Mouse (Mus musculus): ENCODE measurements around the gene Rcor3. TPM values are rescaled to one million over a fixed set of nuclear protein-coding genes. Genes with fewer than 3 reads are reported as not detected.

The Rcor3 gene
- polyA plus RNA-seq, 1 experiment from 2014 or later, result 29.9 TPM

GRCm38 (mm10) chr1:192137291-192137925 lies 454 bp downstream of the Rcor3 start:
- ATAC-seq (replicated peaks; ENCODE audit: low FRiP score, low read depth), result peak; percentile 30
- Histone ChIP-seq H3K9me3 (replicated peaks; ENCODE audit: low read length) (no peaks in the 10 kb centered on the region), H3K27ac (peak overlapping the region; percentile 98), H3K27me3 (ENCODE audit: insufficient read depth, low read length) (no peaks in the 10 kb centered on the region), H3K4me3 (replicated peaks; ENCODE audit: low read depth, low read length) (peak overlapping the region; percentile 84), H3K36me3 (ENCODE audit: insufficient read depth, low read length) (0 out of 2 replicates have a peak, but pooled peaks cover 3% of the 10 kb centered on the region), H3K4me1 (replicated peaks; ENCODE audit: insufficient read depth, low read length) (peaks cover 11% of the 10 kb centered on the region; the same call in 1 of the 2 replicates), H3K4me2 (ENCODE audit: low read length) (peak overlapping the region; percentile 82), H3K9ac (ENCODE audit: low read depth, low read length) (peak overlapping the region; percentile 95)
- WGBS, result under 1% methylated on average over 45 of the region's 61 CpGs
- no peak for TF ChIP-seq CTCF (IDR thresholded peaks at IDR 0.05; ENCODE audit: low read depth)
- DNase-seq (ENCODE audit: low spot score), result peak; percentile 31

GRCm38 (mm10) chr1:192136561-192137290 lies 1.1 kb downstream of the Rcor3 start:
- Histone ChIP-seq H3K9me3 (replicated peaks; ENCODE audit: low read length) (no peaks in the 10 kb centered on the region), H3K27me3 (ENCODE audit: insufficient read depth, low read length) (no peaks in the 10 kb centered on the region), H3K4me2 (ENCODE audit: low read length) (peak overlapping the region; percentile 82), H3K4me3 (replicated peaks; ENCODE audit: low read depth, low read length) (peak overlapping the region; percentile 84), H3K27ac (peak overlapping the region; percentile 98), H3K36me3 (ENCODE audit: insufficient read depth, low read length) (0 out of 2 replicates have a peak, but pooled peaks cover 3% of the 10 kb centered on the region), H3K9ac (ENCODE audit: low read depth, low read length) (peak overlapping the region; percentile 95), H3K4me1 (replicated peaks; ENCODE audit: insufficient read depth, low read length) (peaks cover 11% of the 10 kb centered on the region; the same call in 1 of the 2 replicates)
- TF ChIP-seq CTCF (IDR thresholded peaks at IDR 0.05; ENCODE audit: low read depth), result no peak
- ATAC-seq (replicated peaks; ENCODE audit: low FRiP score, low read depth) (peak; percentile 86), DNase-seq (ENCODE audit: low spot score) (peak; percentile 94)
- WGBS, result under 1% methylated on average over 48 of the region's 55 CpGs

DNA sequence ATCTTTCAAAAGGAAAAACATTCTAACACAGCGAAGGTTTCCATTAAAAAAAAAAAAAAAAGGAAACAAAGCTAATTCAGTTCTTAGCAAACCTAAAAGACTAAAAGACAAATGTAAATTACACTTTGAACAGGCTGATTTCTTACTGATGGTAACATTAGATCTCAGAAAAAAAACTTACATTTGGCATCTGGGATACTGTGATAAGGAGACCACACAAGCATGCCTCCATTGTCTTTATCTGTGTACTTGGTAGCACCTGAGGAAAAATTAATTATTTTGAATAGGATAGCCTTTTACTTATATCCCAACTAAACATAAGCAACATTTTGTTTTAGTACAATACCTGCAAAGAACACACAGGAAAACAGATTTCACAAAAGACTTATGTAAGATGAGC lies 7.7 kb downstream of the Rcor3 start:
- TF ChIP-seq CTCF (IDR thresholded peaks at IDR 0.05; ENCODE audit: low read depth), result no peak
- ATAC-seq (replicated peaks; ENCODE audit: low FRiP score, low read depth) (no peak), DNase-seq (ENCODE audit: low spot score) (no peak)
- Histone ChIP-seq H3K4me1 (replicated peaks; ENCODE audit: insufficient read depth, low read length) (no peaks in the 10 kb centered on the region), H3K4me3 (replicated peaks; ENCODE audit: low read depth, low read length) (no peak overlapping the region), H3K27ac (no peak overlapping the region), H3K27me3 (ENCODE audit: insufficient read depth, low read length) (no peaks in the 10 kb centered on the region), H3K36me3 (ENCODE audit: insufficient read depth, low read length) (0 out of 2 replicates have a peak, but pooled peaks cover 12% of the 10 kb centered on the region), H3K4me2 (ENCODE audit: low read length) (no peak overlapping the region), H3K9ac (ENCODE audit: low read depth, low read length) (no peak overlapping the region), H3K9me3 (replicated peaks; ENCODE audit: low read length) (no peaks in the 10 kb centered on the region)
- WGBS, result 88% methylated on average over 1 of the region's 1 CpGs

DNA sequence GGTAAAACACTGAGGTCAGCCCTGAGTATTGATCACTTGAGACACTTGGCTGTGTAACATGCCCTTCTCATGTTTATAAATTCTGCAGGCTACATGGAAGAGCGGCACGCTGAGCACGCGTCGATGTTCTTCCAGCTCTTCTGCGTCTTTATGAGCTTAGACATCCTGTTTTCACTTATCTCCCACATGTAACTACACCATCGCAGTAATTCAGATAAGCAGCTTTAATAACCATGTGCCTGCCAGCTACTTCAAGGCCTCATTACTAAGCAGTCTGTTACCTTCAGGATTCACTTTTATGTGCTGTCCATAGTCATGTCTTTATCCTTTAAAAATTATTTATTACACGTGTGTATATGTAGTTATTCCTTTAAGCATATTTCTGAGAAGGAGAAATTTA lies 9.5 kb downstream of the Rcor3 start:
- no peak overlapping the region for H3K4me3 ChIP-seq (replicated peaks; ENCODE audit: low read depth, low read length)
- H3K9me3 ChIP-seq (replicated peaks; ENCODE audit: low read length), result no peaks in the 10 kb centered on the region
- H3K9ac ChIP-seq (ENCODE audit: low read depth, low read length), result no peak overlapping the region
- H3K4me2 ChIP-seq (ENCODE audit: low read length), result no peak overlapping the region
- H3K36me3 ChIP-seq (ENCODE audit: insufficient read depth, low read length), result peaks cover 17% of the 10 kb centered on the region; the same call in 1 of the 2 replicates
- H3K27ac ChIP-seq, result no peak overlapping the region
- ATAC-seq (replicated peaks; ENCODE audit: low FRiP score, low read depth), result no peak
- no peaks in the 10 kb centered on the region for H3K27me3 ChIP-seq (ENCODE audit: insufficient read depth, low read length)
- no peaks in the 10 kb centered on the region for H3K4me1 ChIP-seq (replicated peaks; ENCODE audit: insufficient read depth, low read length)
- WGBS, result 93% methylated on average over 8 of the region's 8 CpGs
- TF ChIP-seq CTCF (IDR thresholded peaks at IDR 0.05; ENCODE audit: low read depth), result no peak
- no peak for DNase-seq (ENCODE audit: low spot score)

GRCm38 (mm10) chr1:192125761-192126160 lies 12.1 kb downstream of the Rcor3 start:
- ATAC-seq (replicated peaks; ENCODE audit: low FRiP score, low read depth), result no peak
- Histone ChIP-seq H3K9me3 (replicated peaks; ENCODE audit: low read length) (no peaks in the 10 kb centered on the region), H3K27ac (no peak overlapping the region), H3K36me3 (ENCODE audit: insufficient read depth, low read length) (peaks cover 36% of the 10 kb centered on the region; the same call in 1 of the 2 replicates), H3K4me2 (ENCODE audit: low read length) (no peak overlapping the region), H3K4me1 (replicated peaks; ENCODE audit: insufficient read depth, low read length) (no peaks in the 10 kb centered on the region), H3K4me3 (replicated peaks; ENCODE audit: low read depth, low read length) (no peak overlapping the region), H3K9ac (ENCODE audit: low read depth, low read length) (no peak overlapping the region), H3K27me3 (ENCODE audit: insufficient read depth, low read length) (no peaks in the 10 kb centered on the region)
- DNase-seq (ENCODE audit: low spot score), result no peak
- WGBS, result 76% methylated on average over 6 of the region's 6 CpGs
- TF ChIP-seq CTCF (IDR thresholded peaks at IDR 0.05; ENCODE audit: low read depth), result no peak

- Histone ChIP-seq H3K27ac (no peak overlapping the region), H3K4me2 (ENCODE audit: low read length) (no peak overlapping the region), H3K36me3 (ENCODE audit: insufficient read depth, low read length) (peaks cover 53% of the 10 kb centered on the region), H3K27me3 (ENCODE audit: insufficient read depth, low read length) (no peaks in the 10 kb centered on the region), H3K4me3 (replicated peaks; ENCODE audit: low read depth, low read length) (no peak overlapping the region), H3K4me1 (replicated peaks; ENCODE audit: insufficient read depth, low read length) (no peaks in the 10 kb centered on the region), H3K9ac (ENCODE audit: low read depth, low read length) (no peak overlapping the region), H3K9me3 (replicated peaks; ENCODE audit: low read length) (no peaks in the 10 kb centered on the region)
- TF ChIP-seq CTCF (IDR thresholded peaks at IDR 0.05; ENCODE audit: low read depth), result no peak
- no peak for DNase-seq (ENCODE audit: low spot score)
- WGBS, result 93% methylated on average over 6 of the region's 6 CpGs
- ATAC-seq (replicated peaks; ENCODE audit: low FRiP score, low read depth), result no peak
Measured at GRCm38 (mm10) chr1:192116262-192116661, 21.6 kb downstream of the Rcor3 start.
